Mouse (Mus musculus) liver, adult 2 months (tissue): ENCODE results near the gene Lmo7.

Experiments
- CTCF ChIP-seq: fragments of 200-500 bp; IDR thresholded peaks from 2 replicates; pipeline ENCODE4 v1.5.1; 2011; ENCODE audit warnings: low read depth, low read length, control low read depth
- POLR2A ChIP-seq: fragments of 200-500 bp; IDR thresholded peaks from 2 replicates; pipeline ENCODE4 v1.6.1; 2011; ENCODE audit warnings: low read length, control low read depth; ENCODE audit not compliant: insufficient read depth; ENCODE audit errors: extremely low read depth

DNA sequence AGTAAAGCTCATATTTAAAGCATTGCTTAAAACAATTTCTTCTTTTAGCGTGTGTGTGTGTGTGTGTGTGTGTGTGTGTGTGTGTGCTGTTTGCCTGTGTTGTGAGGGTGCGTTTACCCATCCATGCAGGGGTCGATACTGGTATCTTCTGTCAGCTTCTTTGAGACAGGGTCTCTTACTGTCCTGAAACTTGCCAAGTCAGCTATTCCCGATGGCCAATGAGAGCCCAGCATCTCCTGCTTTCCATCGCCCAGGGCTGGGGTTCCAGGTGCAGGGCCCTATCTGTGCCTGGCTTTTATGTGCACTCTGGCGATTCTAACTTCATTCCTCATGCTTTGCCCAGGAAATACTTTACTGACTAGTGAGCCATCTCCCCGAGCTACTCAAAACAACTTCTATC, 114.7 kb downstream of the Lmo7 start:
- TF ChIP-seq CTCF (no peak), POLR2A (no peak)
